Mouse (Mus musculus): ENCODE measurements around the gene Arhgef3. TPM values are rescaled to one million over a fixed set of nuclear protein-coding genes. Genes with fewer than 3 reads are reported as not detected.
"Not testable (repeated sequence)": the region's sequence is repeated elsewhere in the genome, so short reads cannot be mapped to it uniquely, and the experiment has no call there.

Arhgef3 gene
- total RNA-seq, 1 experiment from 2014 or later, result 23.1 TPM

- ATAC-seq (replicated peaks; ENCODE audit: low read depth, poor library complexity, severe bottlenecking), result peak; percentile 43; the same call in 1 of the 2 replicates
Observed at GRCm38 (mm10) chr14:27183501-27184230, 69.0 kb downstream of the Arhgef3 start.

DNA sequence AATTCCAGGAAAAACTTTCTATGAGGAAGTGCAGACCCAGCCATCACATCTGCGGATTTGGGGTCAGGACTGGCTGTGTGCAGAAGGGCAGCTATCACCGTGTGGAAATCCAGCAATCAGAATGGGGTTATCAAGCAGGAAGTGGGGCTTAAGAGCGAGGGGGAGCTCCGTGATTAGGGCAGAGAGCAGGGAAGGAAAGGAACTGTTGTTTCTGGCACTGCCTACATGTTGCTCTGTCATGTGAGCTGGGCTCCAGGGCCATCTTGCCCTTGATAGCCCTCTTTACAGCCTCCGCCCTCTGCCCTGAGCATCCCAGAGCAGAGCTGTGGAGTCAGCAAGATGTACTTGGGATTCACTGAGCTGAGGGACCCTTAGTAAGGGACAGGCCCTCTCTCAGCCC, 71.2 kb downstream of the Arhgef3 start:
- no peak for ATAC-seq (replicated peaks; ENCODE audit: low read depth, poor library complexity, severe bottlenecking)

- no peak for ATAC-seq (replicated peaks; ENCODE audit: low read depth, poor library complexity, severe bottlenecking)
Observed at GRCm38 (mm10) chr14:27186596-27186995, 71.9 kb downstream of the Arhgef3 start.

DNA sequence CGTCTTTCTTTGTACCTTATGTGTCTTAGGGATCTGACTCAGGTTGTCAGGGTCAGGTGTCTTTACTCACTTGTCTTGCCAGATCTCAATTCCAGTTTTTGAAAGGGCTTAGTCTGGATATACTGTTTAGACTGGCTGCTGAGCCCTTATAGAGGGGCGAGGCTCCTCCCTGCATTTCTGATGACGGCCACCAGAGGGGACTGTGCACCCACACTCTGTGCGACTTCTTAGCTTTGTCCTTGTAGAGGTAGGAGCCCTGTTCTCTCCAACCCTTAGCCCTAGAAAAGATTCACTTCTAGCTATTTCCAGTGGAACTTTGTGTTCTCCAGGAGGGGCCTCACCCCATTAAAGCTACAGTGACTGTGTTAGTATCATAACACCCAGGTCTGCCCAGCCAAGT, 72.3 kb downstream of the Arhgef3 start:
- peak; percentile 89 for ATAC-seq (replicated peaks; ENCODE audit: low read depth, poor library complexity, severe bottlenecking)

GRCm38 (mm10) chr14:27187885-27188284, 73.2 kb downstream of the Arhgef3 start:
- ATAC-seq (replicated peaks; ENCODE audit: low read depth, poor library complexity, severe bottlenecking), result no peak

- peak; percentile 69 for ATAC-seq (replicated peaks; ENCODE audit: low read depth, poor library complexity, severe bottlenecking)
Observed at GRCm38 (mm10) chr14:27192450-27192849, 77.8 kb downstream of the Arhgef3 start.

GRCm38 (mm10) chr14:27196980-27197379, 82.3 kb downstream of the Arhgef3 start:
- peak; percentile 39 for ATAC-seq (replicated peaks; ENCODE audit: low read depth, poor library complexity, severe bottlenecking)

GRCm38 (mm10) chr14:27198490-27199089, 83.9 kb downstream of the Arhgef3 start:
- ATAC-seq (replicated peaks; ENCODE audit: low read depth, poor library complexity, severe bottlenecking), result no peak

- ATAC-seq (replicated peaks; ENCODE audit: low read depth, poor library complexity, severe bottlenecking), result no peak
Observed at GRCm38 (mm10) chr14:27199119-27199518, 84.4 kb downstream of the Arhgef3 start.

- ATAC-seq (replicated peaks; ENCODE audit: low read depth, poor library complexity, severe bottlenecking), result no peak
Observed at GRCm38 (mm10) chr14:27199870-27200269, 85.2 kb downstream of the Arhgef3 start.

DNA sequence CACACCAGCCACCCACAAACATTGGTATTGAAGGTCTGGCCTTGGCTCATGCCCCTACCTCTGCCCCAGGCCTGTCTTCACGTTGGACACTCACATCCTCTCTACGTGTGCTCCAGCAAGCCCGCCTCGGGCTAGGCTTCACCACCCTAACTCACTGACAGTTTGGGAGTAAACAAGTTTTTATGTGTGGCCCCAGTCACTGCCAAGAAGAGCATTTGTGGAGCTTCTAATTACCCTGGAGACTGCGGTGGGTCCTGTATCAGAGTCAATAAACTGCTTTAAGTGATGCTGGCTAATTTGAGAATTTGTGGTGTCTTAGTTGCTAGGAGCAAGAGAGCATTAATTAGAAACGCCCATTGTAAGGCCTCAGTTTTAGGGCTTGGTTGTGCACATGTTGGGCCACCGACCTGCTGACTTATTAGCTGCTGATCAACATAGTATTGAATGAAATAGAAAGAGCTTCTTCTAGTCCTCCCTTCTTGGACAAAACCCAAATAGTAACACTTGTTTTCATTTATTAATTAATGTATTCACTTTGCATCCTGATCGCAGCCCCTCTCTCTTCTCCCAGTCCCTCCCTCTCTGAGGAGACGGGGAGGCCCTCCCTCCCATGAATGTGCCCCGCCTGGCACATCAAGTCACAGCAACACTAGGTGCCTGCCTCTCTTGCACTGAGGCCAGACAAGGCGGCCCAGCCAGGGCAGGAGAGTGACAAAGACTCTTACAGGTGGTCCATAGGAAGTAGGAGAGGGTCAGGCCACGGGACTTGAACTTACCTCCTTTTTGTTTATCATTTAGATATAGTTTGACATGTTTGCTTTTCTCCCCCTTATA, 86.3 kb downstream of the Arhgef3 start:
- no peak for ATAC-seq (replicated peaks; ENCODE audit: low read depth, poor library complexity, severe bottlenecking)

GRCm38 (mm10) chr14:27201824-27202223, 87.1 kb downstream of the Arhgef3 start:
- ATAC-seq (replicated peaks; ENCODE audit: low read depth, poor library complexity, severe bottlenecking), result no peak

DNA sequence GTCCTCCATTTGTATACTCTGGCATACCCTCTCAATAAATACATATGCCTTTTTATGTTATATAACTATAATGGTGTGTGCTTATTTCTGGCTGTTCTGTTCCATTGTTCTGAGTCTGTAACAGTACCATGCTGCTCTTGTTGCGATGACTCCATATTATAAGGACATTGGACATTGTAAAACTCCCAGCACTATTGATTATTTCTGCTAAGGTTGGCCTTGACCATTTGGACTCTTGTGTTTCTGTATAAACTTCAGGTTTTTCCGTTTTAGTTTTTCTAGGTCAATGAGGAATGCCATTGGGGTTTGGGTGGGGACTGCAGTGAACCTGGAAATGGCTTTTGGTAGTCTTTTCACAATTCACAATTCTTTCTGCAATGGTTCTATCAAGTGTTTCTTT, 90.0 kb downstream of the Arhgef3 start:
- ATAC-seq (replicated peaks; ENCODE audit: low read depth, poor library complexity, severe bottlenecking), result no peak

DNA sequence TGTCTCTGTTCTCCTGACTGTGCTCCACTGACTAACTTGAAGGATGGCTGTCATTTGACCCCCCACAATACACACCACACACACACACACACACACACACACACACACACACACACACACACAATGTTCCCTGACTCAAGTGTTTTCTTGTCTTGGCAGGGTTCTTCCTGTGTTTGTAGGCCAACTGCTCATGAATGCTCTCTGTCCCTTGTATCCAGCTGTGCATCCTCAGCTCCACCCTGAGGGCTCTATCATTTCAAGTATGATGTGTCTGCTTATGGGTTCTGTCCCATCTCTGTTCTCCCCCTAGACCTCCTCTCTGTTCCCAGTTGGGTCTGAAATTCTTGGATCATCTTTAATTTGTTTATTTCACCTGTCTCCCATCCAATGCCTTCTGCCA, 91.7 kb downstream of the Arhgef3 start:
- ATAC-seq (replicated peaks; ENCODE audit: low read depth, poor library complexity, severe bottlenecking), result no peak

GRCm38 (mm10) chr14:27209542-27209941, 94.8 kb downstream of the Arhgef3 start:
- no peak for ATAC-seq (replicated peaks; ENCODE audit: low read depth, poor library complexity, severe bottlenecking)

DNA sequence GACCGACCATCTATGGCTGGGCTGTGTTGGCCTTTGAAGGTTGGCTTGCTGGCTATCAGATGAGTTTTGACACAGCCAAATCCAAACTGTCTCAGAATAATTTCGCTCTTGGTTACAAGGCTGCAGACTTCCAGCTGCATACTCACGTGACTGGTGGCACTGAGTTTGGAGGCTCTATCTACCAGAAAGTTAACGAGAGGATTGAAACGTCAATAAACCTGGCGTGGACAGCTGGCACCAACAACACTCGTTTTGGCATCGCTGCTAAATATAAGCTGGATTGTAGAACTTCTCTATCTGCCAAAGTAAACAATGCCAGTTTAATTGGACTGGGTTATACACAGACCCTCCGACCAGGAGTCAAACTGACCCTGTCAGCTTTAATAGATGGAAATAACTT, 96.1 kb downstream of the Arhgef3 start:
- not testable (repeated sequence) for ATAC-seq (replicated peaks; ENCODE audit: low read depth, poor library complexity, severe bottlenecking)

- ATAC-seq (replicated peaks; ENCODE audit: low read depth, poor library complexity, severe bottlenecking), result no peak
Observed at GRCm38 (mm10) chr14:27211743-27212445, 97.2 kb downstream of the Arhgef3 start.

DNA sequence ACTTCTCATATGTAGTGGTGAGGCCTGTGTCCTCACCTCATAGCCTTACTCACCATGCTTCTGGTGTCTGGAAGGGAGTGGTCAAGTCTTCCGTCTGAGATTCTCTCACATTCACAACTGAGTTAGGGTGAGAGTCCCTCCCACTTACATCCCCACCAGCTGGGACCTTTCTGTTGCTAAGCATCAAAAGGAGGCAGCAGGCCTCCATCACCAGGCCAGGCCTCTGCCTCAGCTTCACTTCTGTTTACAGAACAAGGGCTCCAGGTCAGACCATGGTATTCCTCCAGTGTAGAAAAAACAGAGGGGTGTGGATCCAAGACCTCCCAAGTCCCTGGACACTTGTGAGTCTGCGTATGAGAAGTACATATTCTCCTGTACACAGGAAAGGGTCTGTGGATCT, 99.5 kb downstream of the Arhgef3 start:
- ATAC-seq (replicated peaks; ENCODE audit: low read depth, poor library complexity, severe bottlenecking), result no peak

DNA sequence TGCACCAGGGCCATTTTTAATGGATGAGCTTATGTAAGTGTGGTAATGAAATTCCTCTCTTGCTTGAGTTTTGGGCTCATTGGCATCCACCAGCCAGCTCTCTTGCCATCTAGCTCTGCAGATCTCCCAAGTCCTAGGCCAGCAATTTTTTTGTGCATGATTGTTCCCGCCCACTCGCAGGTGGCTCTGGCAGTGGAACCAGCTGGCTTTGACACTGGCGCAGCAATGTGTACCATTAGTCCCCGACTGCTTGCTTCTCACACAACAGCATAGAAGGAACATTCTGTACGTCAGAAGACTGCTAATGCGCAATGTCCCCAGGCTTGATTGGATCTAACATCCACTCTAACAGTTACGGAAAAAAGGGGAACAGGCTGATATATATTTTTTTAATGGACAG, 105.0 kb downstream of the Arhgef3 start:
- ATAC-seq (replicated peaks; ENCODE audit: low read depth, poor library complexity, severe bottlenecking), result no peak

GRCm38 (mm10) chr14:27220297-27220696, 105.6 kb downstream of the Arhgef3 start:
- ATAC-seq (replicated peaks; ENCODE audit: low read depth, poor library complexity, severe bottlenecking), result no peak

Measured in common myeloid progenitor, adult 5-6 weeks (primary cell).